Mouse (Mus musculus): ENCODE measurements around the gene Fgfr2. TPM values are rescaled to one million over a fixed set of nuclear protein-coding genes. Genes with fewer than 3 reads are reported as not detected.

The Fgfr2 gene
- polyA plus RNA-seq, 1 experiment from 2014 or later = 92.5 TPM

GRCm38 (mm10) chr7:130977794-130978521 lies 2145.2 kb downstream of the Fgfr2 start:
- no peaks in the 10 kb centered on the region for H3K36me3 ChIP-seq
- WGBS = 82% methylated on average over 5 of the region's 5 CpGs
- H3K27ac ChIP-seq = no peak overlapping the region
- H3K4me3 ChIP-seq = no peak overlapping the region
- no peaks in the 10 kb centered on the region for H3K9me3 ChIP-seq
- no peak for DNase-seq (ENCODE audit: low spot score)
- H3K27me3 ChIP-seq (ENCODE audit: insufficient read depth, poor library complexity, severe bottlenecking) = no peaks in the 10 kb centered on the region
- H3K4me1 ChIP-seq (replicated peaks) = peaks cover 21% of the 10 kb centered on the region

- Histone ChIP-seq H3K27ac (no peak overlapping the region), H3K4me1 (replicated peaks) (0 out of 2 replicates have a peak, but pooled peaks cover 9% of the 10 kb centered on the region), H3K27me3 (ENCODE audit: insufficient read depth, poor library complexity, severe bottlenecking) (no peaks in the 10 kb centered on the region), H3K4me3 (no peak overlapping the region), H3K9me3 (no peaks in the 10 kb centered on the region), H3K36me3 (no peaks in the 10 kb centered on the region)
- DNase-seq (ENCODE audit: low spot score) = no peak
- WGBS = 72% methylated on average over 13 of the region's 13 CpGs
Measured at GRCm38 (mm10) chr7:130976305-130976935, 2146.7 kb downstream of the Fgfr2 start.

GRCm38 (mm10) chr7:130972767-130973166 lies 2150.4 kb downstream of the Fgfr2 start:
- H3K9me3 ChIP-seq = no peaks in the 10 kb centered on the region
- WGBS = 86% methylated on average over 9 of the region's 9 CpGs
- H3K27me3 ChIP-seq (ENCODE audit: insufficient read depth, poor library complexity, severe bottlenecking) = no peaks in the 10 kb centered on the region
- no peaks in the 10 kb centered on the region for H3K36me3 ChIP-seq
- no peak overlapping the region for H3K4me3 ChIP-seq
- H3K4me1 ChIP-seq (replicated peaks) = peaks cover 10% of the 10 kb centered on the region; the same call in 1 of the 2 replicates
- no peak overlapping the region for H3K27ac ChIP-seq
- no peak for DNase-seq (ENCODE audit: low spot score)

GRCm38 (mm10) chr7:130969507-130969906 lies 2153.6 kb downstream of the Fgfr2 start:
- DNase-seq (ENCODE audit: low spot score) = no peak
- Histone ChIP-seq H3K27ac (no peak overlapping the region), H3K27me3 (ENCODE audit: insufficient read depth, poor library complexity, severe bottlenecking) (no peaks in the 10 kb centered on the region), H3K4me1 (replicated peaks) (peaks cover 25% of the 10 kb centered on the region), H3K4me3 (no peak overlapping the region), H3K36me3 (no peaks in the 10 kb centered on the region), H3K9me3 (no peaks in the 10 kb centered on the region)
- WGBS = 74% methylated on average over 3 of the region's 3 CpGs

GRCm38 (mm10) chr7:130969076-130969475 lies 2154.1 kb downstream of the Fgfr2 start:
- no peaks in the 10 kb centered on the region for H3K9me3 ChIP-seq
- H3K4me1 ChIP-seq (replicated peaks) = peaks cover 26% of the 10 kb centered on the region
- H3K27ac ChIP-seq = no peak overlapping the region
- no peaks in the 10 kb centered on the region for H3K27me3 ChIP-seq (ENCODE audit: insufficient read depth, poor library complexity, severe bottlenecking)
- 96% methylated on average over 5 of the region's 5 CpGs for WGBS
- no peaks in the 10 kb centered on the region for H3K36me3 ChIP-seq
- no peak overlapping the region for H3K4me3 ChIP-seq
- no peak for DNase-seq (ENCODE audit: low spot score)

GRCm38 (mm10) chr7:130968537-130968936 lies 2154.6 kb downstream of the Fgfr2 start:
- no peak for DNase-seq (ENCODE audit: low spot score)
- no peaks in the 10 kb centered on the region for H3K9me3 ChIP-seq
- peaks cover 26% of the 10 kb centered on the region for H3K4me1 ChIP-seq (replicated peaks)
- no peak overlapping the region for H3K4me3 ChIP-seq
- 71% methylated on average over 7 of the region's 7 CpGs for WGBS
- H3K36me3 ChIP-seq = no peaks in the 10 kb centered on the region
- no peaks in the 10 kb centered on the region for H3K27me3 ChIP-seq (ENCODE audit: insufficient read depth, poor library complexity, severe bottlenecking)
- no peak overlapping the region for H3K27ac ChIP-seq

GRCm38 (mm10) chr7:130967901-130968300 lies 2155.2 kb downstream of the Fgfr2 start:
- 89% methylated on average over 6 of the region's 6 CpGs for WGBS
- peaks cover 26% of the 10 kb centered on the region for H3K4me1 ChIP-seq (replicated peaks)
- DNase-seq (ENCODE audit: low spot score) = no peak
- no peaks in the 10 kb centered on the region for H3K36me3 ChIP-seq
- no peak overlapping the region for H3K4me3 ChIP-seq
- H3K27ac ChIP-seq = no peak overlapping the region
- H3K27me3 ChIP-seq (ENCODE audit: insufficient read depth, poor library complexity, severe bottlenecking) = no peaks in the 10 kb centered on the region
- no peaks in the 10 kb centered on the region for H3K9me3 ChIP-seq

- 71% methylated on average over 6 of the region's 6 CpGs for whole genome bisulfite sequencing
- H3K4me1 ChIP-seq (replicated peaks) = peaks cover 26% of the 10 kb centered on the region
- H3K27ac ChIP-seq = 0 out of 2 replicates have a peak overlapping the region, but pooled peaks have one; percentile 17
- H3K9me3 ChIP-seq = no peaks in the 10 kb centered on the region
- H3K27me3 ChIP-seq (ENCODE audit: insufficient read depth, poor library complexity, severe bottlenecking) = no peaks in the 10 kb centered on the region
- no peak overlapping the region for H3K4me3 ChIP-seq
- no peaks in the 10 kb centered on the region for H3K36me3 ChIP-seq
- DNase-seq (ENCODE audit: low spot score) = no peak
Measured at GRCm38 (mm10) chr7:130966876-130967275, 2156.3 kb downstream of the Fgfr2 start.

GRCm38 (mm10) chr7:130966451-130966850 lies 2156.7 kb downstream of the Fgfr2 start:
- Histone ChIP-seq H3K9me3 (no peaks in the 10 kb centered on the region), H3K27me3 (ENCODE audit: insufficient read depth, poor library complexity, severe bottlenecking) (no peaks in the 10 kb centered on the region), H3K27ac (0 out of 2 replicates have a peak overlapping the region, but pooled peaks have one; percentile 17), H3K36me3 (no peaks in the 10 kb centered on the region), H3K4me3 (no peak overlapping the region), H3K4me1 (replicated peaks) (peaks cover 26% of the 10 kb centered on the region)
- 66% methylated on average over 5 of the region's 5 CpGs for WGBS
- no peak for DNase-seq (ENCODE audit: low spot score)

GRCm38 (mm10) chr7:130965909-130966365 lies 2157.2 kb downstream of the Fgfr2 start:
- peak; percentile 36 for DNase-seq (ENCODE audit: low spot score)
- 64% methylated on average over 4 of the region's 4 CpGs for WGBS
- Histone ChIP-seq H3K27me3 (ENCODE audit: insufficient read depth, poor library complexity, severe bottlenecking) (no peaks in the 10 kb centered on the region), H3K27ac (peak overlapping the region; percentile 42), H3K9me3 (no peaks in the 10 kb centered on the region), H3K4me1 (replicated peaks) (peaks cover 26% of the 10 kb centered on the region), H3K4me3 (no peak overlapping the region), H3K36me3 (no peaks in the 10 kb centered on the region)

- no peaks in the 10 kb centered on the region for H3K36me3 ChIP-seq
- H3K4me3 ChIP-seq = no peak overlapping the region
- no peaks in the 10 kb centered on the region for H3K27me3 ChIP-seq (ENCODE audit: insufficient read depth, poor library complexity, severe bottlenecking)
- peak overlapping the region; percentile 42; the same call in 1 of the 2 replicates for H3K27ac ChIP-seq
- no peaks in the 10 kb centered on the region for H3K9me3 ChIP-seq
- no peak for DNase-seq (ENCODE audit: low spot score)
- WGBS = 88% methylated on average over 4 of the region's 4 CpGs
- H3K4me1 ChIP-seq (replicated peaks) = peaks cover 26% of the 10 kb centered on the region
Measured at GRCm38 (mm10) chr7:130965396-130965795, 2157.8 kb downstream of the Fgfr2 start.

- Histone ChIP-seq H3K27me3 (ENCODE audit: insufficient read depth, poor library complexity, severe bottlenecking) (no peaks in the 10 kb centered on the region), H3K27ac (no peak overlapping the region), H3K4me1 (replicated peaks) (peaks cover 26% of the 10 kb centered on the region), H3K36me3 (no peaks in the 10 kb centered on the region), H3K9me3 (no peaks in the 10 kb centered on the region), H3K4me3 (no peak overlapping the region)
- 77% methylated on average over 5 of the region's 5 CpGs for WGBS
- no peak for DNase-seq (ENCODE audit: low spot score)
Measured at GRCm38 (mm10) chr7:130964686-130965085, 2158.5 kb downstream of the Fgfr2 start.

- no peaks in the 10 kb centered on the region for H3K36me3 ChIP-seq
- DNase-seq (ENCODE audit: low spot score) = no peak
- H3K4me1 ChIP-seq (replicated peaks) = peaks cover 18% of the 10 kb centered on the region
Measured at GRCm38 (mm10) chr7:130961429-130961828, 2161.7 kb downstream of the Fgfr2 start.

More at GRCm38 (mm10) chr7:130961429-130961828, 2161.7 kb downstream of the Fgfr2 start:
- no peak overlapping the region for H3K4me3 ChIP-seq
- H3K27ac ChIP-seq = no peak overlapping the region
- WGBS = 94% methylated on average over 6 of the region's 6 CpGs
- no peaks in the 10 kb centered on the region for H3K27me3 ChIP-seq (ENCODE audit: insufficient read depth, poor library complexity, severe bottlenecking)
- H3K9me3 ChIP-seq = no peaks in the 10 kb centered on the region

Data from hindbrain, embryonic 10.5 days (tissue).